Mouse (Mus musculus) heart, embryonic 15.5 days (tissue): Measurements from ENCODE around the gene Cds1. TPM values are rescaled to one million over a fixed set of nuclear protein-coding genes. Genes with fewer than 3 reads are reported as not detected.
A peak's percentile ranks its signal among the peaks of the same experiment; 100 is the strongest.

Experiments used
- ATAC-seq: fragments of 200-750 bp; cut with Nextera tagmentation; replicated peaks from 2 replicates; pipeline ENCODE4 v1.8.0; 2017; ENCODE audit warnings: low read depth, moderate TSS enrichment; ENCODE audit not compliant: insufficient number of reproducible peaks, insufficient read depth, low FRiP score
- H3K27ac ChIP-seq: fragments of 300-500 bp; sonication (generic); 2 replicates; pipeline ENCODE4 v1.5.1; 2015; ENCODE audit warnings: mild to moderate bottlenecking, inconsistent platforms
- H3K27me3 ChIP-seq: fragments of 300-500 bp; sonication (generic); 2 replicates; pipeline ENCODE4 v1.6.1; 2015; ENCODE audit warnings: inconsistent platforms
- H3K36me3 ChIP-seq: fragments of 300-500 bp; sonication (generic); 2 replicates; pipeline ENCODE4 v1.6.1; 2015; ENCODE audit warnings: mild to moderate bottlenecking, inconsistent platforms
- H3K4me1 ChIP-seq: fragments of 300-500 bp; sonication (generic); replicated peaks from 2 replicates; pipeline ENCODE4 v1.6.1; 2015; ENCODE audit warnings: inconsistent platforms
- H3K4me2 ChIP-seq: fragments of 300-500 bp; sonication (generic); 2 replicates; pipeline ENCODE4 v1.6.1; 2015; ENCODE audit warnings: inconsistent platforms, mild to moderate bottlenecking, moderate library complexity
- H3K4me3 ChIP-seq: fragments of 300-500 bp; sonication (generic); 2 replicates; pipeline ENCODE4 v1.5.1; 2015; ENCODE audit warnings: mild to moderate bottlenecking, inconsistent platforms
- H3K9ac ChIP-seq: fragments of 300-500 bp; sonication (generic); 2 replicates; pipeline ENCODE4 v1.6.1; 2015; ENCODE audit warnings: mild to moderate bottlenecking, inconsistent platforms
- H3K9me3 ChIP-seq: fragments of 300-500 bp; sonication (generic); replicated peaks from 2 replicates; pipeline ENCODE4 v1.6.1; 2016; ENCODE audit warnings: inconsistent platforms
- WGBS: fragments of 180-500 bp; shearing (Covaris S2); methylation state at CpG from one replicate; pipeline ENCODE4 v1.1.7; 2015; ENCODE audit warnings: mixed read lengths; 5-methylcytosine and 5-hydroxymethylcytosine counted together
- polyA plus RNA-seq: library from polyadenylated mRNA; unstranded; fragments of >200 nt; fragmentation: Nextera tagmentation; extraction: Ambion mirVana; gene quantifications from 2 replicates; pipeline ENCODE4 v1.2.1, GENCODE M21; 2015

Gene Cds1
- polyA plus RNA-seq, 1 experiment from 2014 or later, result 0.83 TPM

DNA sequence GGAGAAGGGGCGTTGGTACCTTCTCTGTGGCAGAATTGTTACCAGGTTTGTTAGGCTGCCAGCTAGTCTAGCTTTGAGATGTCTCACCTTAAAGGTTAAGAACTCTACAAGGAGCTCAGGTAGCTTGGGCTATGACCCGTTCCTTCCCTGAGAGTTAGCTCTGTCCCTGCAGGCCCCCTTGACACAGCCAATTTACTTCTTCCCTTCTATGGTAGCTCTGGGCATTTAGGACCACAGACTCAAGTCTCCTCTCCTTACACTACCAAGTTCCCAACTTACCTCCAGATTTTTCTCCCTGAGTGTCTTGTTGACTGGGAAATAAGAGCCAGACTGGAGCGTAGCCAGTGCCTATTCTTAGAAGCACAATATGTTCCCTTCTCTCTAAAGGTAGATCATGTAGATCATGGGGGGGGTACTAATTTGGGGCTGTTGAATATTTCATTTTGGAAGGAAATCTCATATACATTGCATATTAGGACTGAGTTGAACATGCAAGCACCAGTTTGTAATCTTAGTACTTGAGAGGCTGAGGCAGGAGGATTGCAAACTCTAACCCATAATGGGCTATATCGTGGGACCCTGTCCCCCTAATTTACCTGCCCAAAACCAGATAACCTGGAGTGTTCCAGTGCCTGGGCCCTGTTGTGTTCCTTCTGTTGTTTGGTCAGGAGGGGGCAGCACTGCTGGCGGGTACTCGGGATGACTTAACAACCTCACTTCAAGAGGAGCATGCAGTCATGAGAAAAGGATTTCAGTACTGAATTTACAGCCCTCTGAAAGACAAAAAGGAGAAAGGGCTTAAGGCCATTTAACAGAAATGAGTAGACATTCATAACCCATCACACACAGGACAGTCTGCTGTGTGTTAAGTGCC is 46.6 kb downstream of the Cds1 start:
- Histone ChIP-seq H3K9me3 (no peaks in the 10 kb centered on the region), H3K27me3 (no peaks in the 10 kb centered on the region), H3K36me3 (no peaks in the 10 kb centered on the region), H3K4me3 (no peak overlapping the region), H3K27ac (no peak overlapping the region), H3K4me2 (no peak overlapping the region), H3K4me1 (peaks cover 6% of the 10 kb centered on the region), H3K9ac (no peak overlapping the region)
- 88% methylated on average over 6 of the region's 6 CpGs for WGBS
- no peak for ATAC-seq

- Histone ChIP-seq H3K4me1 (peaks cover 14% of the 10 kb centered on the region), H3K4me2 (no peak overlapping the region), H3K27me3 (peaks cover 7% of the 10 kb centered on the region; the same call in 1 of the 2 replicates), H3K4me3 (no peak overlapping the region), H3K27ac (no peak overlapping the region), H3K36me3 (no peaks in the 10 kb centered on the region), H3K9ac (no peak overlapping the region), H3K9me3 (no peaks in the 10 kb centered on the region)
- no peak for ATAC-seq
- 49% methylated on average over 7 of the region's 7 CpGs for WGBS
These were observed 51.9 kb downstream of the Cds1 start for GRCm38 (mm10) chr5:101816822-101817221.

GRCm38 (mm10) chr5:101819216-101819615 is 54.3 kb downstream of the Cds1 start:
- 68% methylated on average over 10 of the region's 10 CpGs for WGBS
- Histone ChIP-seq H3K27ac (no peak overlapping the region), H3K4me3 (no peak overlapping the region), H3K9ac (no peak overlapping the region), H3K36me3 (no peaks in the 10 kb centered on the region), H3K4me1 (peaks cover 14% of the 10 kb centered on the region), H3K9me3 (no peaks in the 10 kb centered on the region), H3K4me2 (no peak overlapping the region), H3K27me3 (peaks cover 12% of the 10 kb centered on the region; the same call in 1 of the 2 replicates)
- ATAC-seq, result no peak

- no peak overlapping the region for H3K9ac ChIP-seq
- ATAC-seq, result no peak
- H3K9me3 ChIP-seq, result no peaks in the 10 kb centered on the region
- H3K4me3 ChIP-seq, result no peak overlapping the region
- peaks cover 12% of the 10 kb centered on the region; the same call in 1 of the 2 replicates for H3K27me3 ChIP-seq
- H3K4me1 ChIP-seq, result peaks cover 14% of the 10 kb centered on the region
- no peak overlapping the region for H3K27ac ChIP-seq
- no peaks in the 10 kb centered on the region for H3K36me3 ChIP-seq
- WGBS, result 36% methylated on average over 7 of the region's 7 CpGs
- no peak overlapping the region for H3K4me2 ChIP-seq
These were observed 54.9 kb downstream of the Cds1 start for GRCm38 (mm10) chr5:101819844-101820243.

DNA sequence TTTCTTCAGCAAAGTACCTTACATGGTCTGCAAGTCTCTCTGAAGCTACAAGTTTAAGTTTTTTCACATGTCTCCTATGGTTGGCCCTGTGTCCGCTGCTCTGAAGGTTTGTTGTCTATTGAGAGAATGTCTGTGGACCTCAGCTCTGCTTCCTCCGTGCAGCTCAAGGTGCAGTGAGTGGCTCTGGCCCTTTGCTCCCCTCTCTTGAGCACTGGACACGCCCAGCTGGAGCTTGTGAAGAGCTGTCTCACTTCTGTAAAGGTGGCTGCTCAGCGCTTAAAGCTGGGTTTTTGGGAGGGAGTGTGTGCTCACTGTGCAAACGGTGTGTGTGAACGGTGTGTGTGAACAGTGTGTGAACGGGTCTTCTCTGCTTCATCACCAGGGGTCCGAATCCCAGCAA is 56.1 kb downstream of the Cds1 start:
- 71% methylated on average over 8 of the region's 8 CpGs for WGBS

GRCm38 (mm10) chr5:101821491-101822310 is 56.8 kb downstream of the Cds1 start:
- no peak for ATAC-seq
- H3K4me3 ChIP-seq, result no peak overlapping the region
- 72% methylated on average over 17 of the region's 17 CpGs for WGBS
- no peak overlapping the region for H3K4me2 ChIP-seq
- H3K9me3 ChIP-seq, result no peaks in the 10 kb centered on the region
- H3K27ac ChIP-seq, result no peak overlapping the region
- H3K4me1 ChIP-seq, result peaks cover 19% of the 10 kb centered on the region
- H3K36me3 ChIP-seq, result no peaks in the 10 kb centered on the region
- H3K27me3 ChIP-seq, result peaks cover 12% of the 10 kb centered on the region; the same call in 1 of the 2 replicates
- H3K9ac ChIP-seq, result no peak overlapping the region

More for the DNA sequence above, 56.1 kb downstream of the Cds1 start:
- no peak overlapping the region for H3K4me2 ChIP-seq
- ATAC-seq, result no peak
- H3K9me3 ChIP-seq, result no peaks in the 10 kb centered on the region
- peaks cover 18% of the 10 kb centered on the region for H3K4me1 ChIP-seq
- no peak overlapping the region for H3K27ac ChIP-seq
- H3K36me3 ChIP-seq, result no peaks in the 10 kb centered on the region
- H3K27me3 ChIP-seq, result peaks cover 12% of the 10 kb centered on the region; the same call in 1 of the 2 replicates
- H3K4me3 ChIP-seq, result no peak overlapping the region
- H3K9ac ChIP-seq, result no peak overlapping the region

GRCm38 (mm10) chr5:101822311-101822670 is 57.4 kb downstream of the Cds1 start:
- H3K36me3 ChIP-seq, result no peaks in the 10 kb centered on the region
- no peaks in the 10 kb centered on the region for H3K9me3 ChIP-seq
- H3K4me1 ChIP-seq, result peaks cover 19% of the 10 kb centered on the region
- WGBS, result 59% methylated on average over 6 of the region's 6 CpGs
- H3K9ac ChIP-seq, result no peak overlapping the region
- H3K27ac ChIP-seq, result no peak overlapping the region
- peaks cover 12% of the 10 kb centered on the region; the same call in 1 of the 2 replicates for H3K27me3 ChIP-seq
- no peak overlapping the region for H3K4me3 ChIP-seq
- ATAC-seq, result no peak
- H3K4me2 ChIP-seq, result no peak overlapping the region

DNA sequence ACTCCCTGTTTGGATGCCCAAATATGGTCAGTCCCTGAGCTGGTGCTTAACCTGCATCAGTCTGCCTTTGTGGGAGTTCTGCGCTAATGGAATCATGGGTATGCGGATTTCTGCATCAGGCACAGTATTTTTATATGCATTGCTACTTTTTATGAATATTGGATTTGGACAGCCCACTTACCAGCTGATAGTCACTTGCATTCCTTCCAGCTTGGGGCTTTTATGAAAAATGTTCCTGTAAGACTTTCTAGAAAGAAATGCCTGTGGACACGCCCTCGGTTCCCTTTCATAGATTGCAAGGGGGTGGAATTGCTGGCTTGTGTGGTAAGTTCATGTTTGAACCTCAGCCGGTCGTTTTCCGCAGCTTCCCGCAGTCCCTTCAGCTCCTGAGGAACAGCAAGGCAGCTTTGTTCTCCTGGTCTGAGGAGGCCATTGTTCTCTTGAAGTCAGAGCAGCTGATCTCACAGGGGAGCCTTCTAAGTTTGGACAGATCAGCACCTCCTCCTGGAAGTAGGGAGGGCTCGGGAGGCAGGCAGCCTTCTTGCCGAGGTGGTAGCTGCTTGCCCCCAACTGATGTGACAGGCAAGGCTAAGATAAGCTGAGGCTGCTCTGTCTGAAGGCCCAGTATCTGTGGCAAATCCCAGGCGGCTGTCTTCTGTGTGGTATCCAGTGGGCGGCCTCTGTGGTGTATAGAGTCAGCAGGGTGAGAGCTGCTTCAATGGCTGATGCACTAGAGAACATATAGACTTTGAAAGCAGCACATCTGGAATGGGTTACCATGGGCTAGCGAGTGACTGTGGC is 60.4 kb downstream of the Cds1 start:
- Histone ChIP-seq H3K4me2 (no peak overlapping the region), H3K4me1 (peaks cover 16% of the 10 kb centered on the region), H3K9me3 (no peaks in the 10 kb centered on the region), H3K4me3 (no peak overlapping the region), H3K36me3 (no peaks in the 10 kb centered on the region), H3K27me3 (peaks cover 9% of the 10 kb centered on the region; the same call in 1 of the 2 replicates), H3K9ac (no peak overlapping the region), H3K27ac (no peak overlapping the region)
- 35% methylated on average over 13 of the region's 13 CpGs for WGBS
- ATAC-seq, result 0 out of 2 replicates have a peak, but pooled peaks have one; percentile 11

DNA sequence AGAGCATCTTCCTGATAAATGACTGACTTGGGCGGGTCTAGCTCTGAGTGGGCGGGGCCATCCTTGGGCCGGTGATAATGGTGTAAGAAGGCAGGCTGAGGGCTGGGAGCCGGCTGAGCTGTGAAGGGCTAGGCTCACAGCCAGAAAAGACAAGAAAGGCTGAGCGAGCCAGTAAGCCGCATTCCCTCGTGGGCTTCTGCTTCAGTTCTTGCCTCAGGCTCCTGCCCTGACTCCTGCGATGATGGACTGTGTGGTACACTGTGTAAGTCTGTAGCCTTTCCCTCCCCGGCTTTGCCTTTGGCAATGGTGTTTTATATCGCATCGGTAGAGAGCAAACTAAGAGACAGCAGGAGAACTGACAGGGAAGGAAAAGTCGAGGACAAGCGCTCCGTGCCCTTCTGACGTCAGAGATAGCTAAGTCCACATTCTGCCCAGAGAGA is 61.6 kb downstream of the Cds1 start:
- Histone ChIP-seq H3K9me3 (no peaks in the 10 kb centered on the region), H3K9ac (peak overlapping the region; percentile 12; the same call in 1 of the 2 replicates), H3K4me2 (peak overlapping the region; percentile 60), H3K27ac (no peak overlapping the region), H3K36me3 (0 out of 2 replicates have a peak, but pooled peaks cover 3% of the 10 kb centered on the region), H3K27me3 (0 out of 2 replicates have a peak, but pooled peaks cover 5% of the 10 kb centered on the region), H3K4me1 (peaks cover 16% of the 10 kb centered on the region), H3K4me3 (peak overlapping the region; percentile 31)
- peak; percentile 65 for ATAC-seq
- 5% methylated on average over 15 of the region's 15 CpGs for WGBS

- Histone ChIP-seq H3K9ac (no peak overlapping the region), H3K27ac (no peak overlapping the region), H3K27me3 (0 out of 2 replicates have a peak, but pooled peaks cover 5% of the 10 kb centered on the region), H3K4me1 (peaks cover 16% of the 10 kb centered on the region), H3K9me3 (no peaks in the 10 kb centered on the region), H3K4me3 (no peak overlapping the region), H3K4me2 (no peak overlapping the region), H3K36me3 (0 out of 2 replicates have a peak, but pooled peaks cover 9% of the 10 kb centered on the region)
- no peak for ATAC-seq
- WGBS, result 32% methylated on average over 12 of the region's 12 CpGs
These were observed 62.5 kb downstream of the Cds1 start for GRCm38 (mm10) chr5:101827477-101827876.
